Mouse (Mus musculus): ENCODE results near the gene Taar7d. TPM values are rescaled to one million over a fixed set of nuclear protein-coding genes. Genes with fewer than 3 reads are reported as not detected.

The Taar7d gene
- not detected for polyA plus RNA-seq (2015; fragmentation: Illumina TruSeq; extraction: RNeasy Lipid Tissue Mini Kit (QIAGEN cat#74804); ENCODE audit: insufficient read depth, low replicate concordance)

GRCm38 (mm10) chr10:24026922-24027321, at the start of gene Taar7d:
Taar7d (plus strand) TSS chr10:24027222.

DNA sequence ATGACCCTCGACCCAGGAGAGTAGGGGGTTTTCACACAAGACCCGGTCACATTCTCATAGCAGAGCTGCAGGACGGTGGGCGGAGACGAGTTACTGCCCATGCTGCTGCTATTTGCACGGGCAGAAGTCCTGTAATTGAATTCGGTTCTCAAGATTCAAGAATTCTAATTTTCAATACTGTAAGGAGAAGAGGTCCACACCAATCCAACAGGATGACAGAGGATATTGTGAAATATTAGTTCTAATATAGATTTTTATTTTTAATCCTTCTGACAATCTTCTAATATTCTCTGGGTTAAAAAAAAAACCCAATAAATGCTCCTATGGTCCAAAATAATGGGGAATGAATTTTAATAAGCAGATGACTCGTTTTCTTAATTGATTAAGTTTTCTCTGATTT, 41.5 kb upstream of the Taar7d start, which contains the start of gene Taar6:
Taar6 (minus strand) TSS at position 101 of the 400 bp plus-strand sequence.

GRCm38 (mm10) chr10:23993381-23993780, 33.6 kb upstream of the Taar7d start, which contains the start of gene Taar7a:
Taar7a (minus strand) TSS chr10:23993481.

DNA sequence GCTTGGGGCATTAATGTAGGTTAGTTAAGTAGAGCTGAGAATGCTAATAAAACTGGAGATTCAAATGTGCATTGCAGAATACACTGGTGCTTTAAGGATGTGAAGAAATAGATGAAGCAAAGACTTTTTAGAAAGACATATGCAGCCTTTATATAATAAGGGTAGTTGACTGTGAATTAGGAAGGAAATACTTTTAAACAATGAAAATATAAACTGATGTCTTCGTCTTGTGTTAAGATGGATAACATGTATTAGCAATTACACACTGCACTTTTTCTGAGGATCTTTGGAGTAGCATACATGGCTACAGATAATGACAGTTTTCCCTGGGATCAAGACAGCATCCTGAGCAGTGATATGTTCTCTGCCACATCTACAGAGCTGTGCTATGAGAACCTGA, 27.4 kb upstream of the Taar7d start, which contains the start of gene Taar7b:
Taar7b (plus strand) TSS at position 301 of the 400 bp plus-strand sequence.

GRCm38 (mm10) chr10:24037314-24037713, 10.3 kb downstream of the Taar7d start, which contains the start of gene Taar7e:
Taar7e (plus strand) TSS chr10:24037614.

DNA sequence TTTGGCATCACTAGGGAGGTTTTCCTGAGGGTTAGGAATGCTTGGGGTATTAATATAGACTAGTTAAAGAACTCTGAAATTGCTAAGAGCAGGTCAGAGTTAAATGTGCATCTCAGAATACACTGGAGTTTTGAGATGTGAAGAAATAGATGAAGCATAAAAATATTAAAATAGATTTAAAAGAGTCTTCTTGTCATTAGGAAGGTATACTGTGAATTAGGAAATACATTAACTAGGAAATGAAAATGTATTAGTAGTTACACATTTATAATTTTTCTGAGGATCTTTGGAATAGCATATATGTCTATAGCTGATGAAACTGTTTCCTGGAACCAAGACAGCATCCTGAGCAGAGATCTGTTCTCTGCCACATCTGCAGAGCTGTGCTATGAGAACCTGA, 22.2 kb downstream of the Taar7d start, which contains the start of gene Taar7f:
Taar7f (plus strand) TSS at position 301 of the 400 bp plus-strand sequence.

GRCm38 (mm10) chr10:24076200-24076599, 49.2 kb downstream of the Taar7d start, which contains the start of gene Taar8a:
Taar8a (plus strand) TSS chr10:24076500.

Other genes with a start within 250 kb of the Taar7d start
- 3,138 TPM for gene Rps12, start 239.9 kb upstream of the Taar7d start, polyA plus RNA-seq (2015; fragmentation: Illumina TruSeq; extraction: RNeasy Lipid Tissue Mini Kit (QIAGEN cat#74804); ENCODE audit: insufficient read depth, low replicate concordance)
- 4.1 TPM for gene Slc18b1, start 230.2 kb upstream of the Taar7d start, polyA plus RNA-seq (2015; fragmentation: Illumina TruSeq; extraction: RNeasy Lipid Tissue Mini Kit (QIAGEN cat#74804); ENCODE audit: insufficient read depth, low replicate concordance)
- gene Vnn3, start 175.8 kb upstream of the Taar7d start, polyA plus RNA-seq (2015; fragmentation: Illumina TruSeq; extraction: RNeasy Lipid Tissue Mini Kit (QIAGEN cat#74804); ENCODE audit: insufficient read depth, low replicate concordance): 4.2 TPM
- gene Vnn1, start 132.5 kb upstream of the Taar7d start, polyA plus RNA-seq (2015; fragmentation: Illumina TruSeq; extraction: RNeasy Lipid Tissue Mini Kit (QIAGEN cat#74804); ENCODE audit: insufficient read depth, low replicate concordance): 0.25 TPM
- not detected for gene Taar1, start 106.9 kb upstream of the Taar7d start, polyA plus RNA-seq (2015; fragmentation: Illumina TruSeq; extraction: RNeasy Lipid Tissue Mini Kit (QIAGEN cat#74804); ENCODE audit: insufficient read depth, low replicate concordance)
- not detected for gene Taar2, start 88.7 kb upstream of the Taar7d start, polyA plus RNA-seq (2015; fragmentation: Illumina TruSeq; extraction: RNeasy Lipid Tissue Mini Kit (QIAGEN cat#74804); ENCODE audit: insufficient read depth, low replicate concordance)
- not detected for gene Taar3, start 77.7 kb upstream of the Taar7d start, polyA plus RNA-seq (2015; fragmentation: Illumina TruSeq; extraction: RNeasy Lipid Tissue Mini Kit (QIAGEN cat#74804); ENCODE audit: insufficient read depth, low replicate concordance)
- gene Taar4, start 66.7 kb upstream of the Taar7d start, polyA plus RNA-seq (2015; fragmentation: Illumina TruSeq; extraction: RNeasy Lipid Tissue Mini Kit (QIAGEN cat#74804); ENCODE audit: insufficient read depth, low replicate concordance): not detected
- gene Taar5, start 56.5 kb upstream of the Taar7d start, polyA plus RNA-seq (2015; fragmentation: Illumina TruSeq; extraction: RNeasy Lipid Tissue Mini Kit (QIAGEN cat#74804); ENCODE audit: insufficient read depth, low replicate concordance): not detected
- gene Taar6, start 41.6 kb upstream of the Taar7d start, polyA plus RNA-seq (2015; fragmentation: Illumina TruSeq; extraction: RNeasy Lipid Tissue Mini Kit (QIAGEN cat#74804); ENCODE audit: insufficient read depth, low replicate concordance): not detected
- gene Taar7a, start 33.7 kb upstream of the Taar7d start, polyA plus RNA-seq (2015; fragmentation: Illumina TruSeq; extraction: RNeasy Lipid Tissue Mini Kit (QIAGEN cat#74804); ENCODE audit: insufficient read depth, low replicate concordance): not detected
- gene Taar7b, start 27.3 kb upstream of the Taar7d start, polyA plus RNA-seq (2015; fragmentation: Illumina TruSeq; extraction: RNeasy Lipid Tissue Mini Kit (QIAGEN cat#74804); ENCODE audit: insufficient read depth, low replicate concordance): not detected
- gene Taar7e, start 10.4 kb downstream of the Taar7d start, polyA plus RNA-seq (2015; fragmentation: Illumina TruSeq; extraction: RNeasy Lipid Tissue Mini Kit (QIAGEN cat#74804); ENCODE audit: insufficient read depth, low replicate concordance): not detected
- not detected for gene Taar7f, start 22.3 kb downstream of the Taar7d start, polyA plus RNA-seq (2015; fragmentation: Illumina TruSeq; extraction: RNeasy Lipid Tissue Mini Kit (QIAGEN cat#74804); ENCODE audit: insufficient read depth, low replicate concordance)
- not detected for gene Taar8a, start 49.3 kb downstream of the Taar7d start, polyA plus RNA-seq (2015; fragmentation: Illumina TruSeq; extraction: RNeasy Lipid Tissue Mini Kit (QIAGEN cat#74804); ENCODE audit: insufficient read depth, low replicate concordance)
- gene Taar8b, start 65.1 kb downstream of the Taar7d start, polyA plus RNA-seq (2015; fragmentation: Illumina TruSeq; extraction: RNeasy Lipid Tissue Mini Kit (QIAGEN cat#74804); ENCODE audit: insufficient read depth, low replicate concordance): 1.4 TPM
- gene Taar8c, start 74.7 kb downstream of the Taar7d start, polyA plus RNA-seq (2015; fragmentation: Illumina TruSeq; extraction: RNeasy Lipid Tissue Mini Kit (QIAGEN cat#74804); ENCODE audit: insufficient read depth, low replicate concordance): 0.43 TPM
- 0.64 TPM for gene Taar9, start 82.3 kb downstream of the Taar7d start, polyA plus RNA-seq (2015; fragmentation: Illumina TruSeq; extraction: RNeasy Lipid Tissue Mini Kit (QIAGEN cat#74804); ENCODE audit: insufficient read depth, low replicate concordance)
- 154 TPM for gene Stx7, start 122.1 kb downstream of the Taar7d start, polyA plus RNA-seq (2015; fragmentation: Illumina TruSeq; extraction: RNeasy Lipid Tissue Mini Kit (QIAGEN cat#74804); ENCODE audit: insufficient read depth, low replicate concordance)
- gene Moxd1, start 196.3 kb downstream of the Taar7d start, polyA plus RNA-seq (2015; fragmentation: Illumina TruSeq; extraction: RNeasy Lipid Tissue Mini Kit (QIAGEN cat#74804); ENCODE audit: insufficient read depth, low replicate concordance): 0.11 TPM

All from spleen, adult 10 weeks (tissue).